Mouse (Mus musculus) frontal cortex, postnatal 14 days (tissue): ENCODE results near the gene Car2.

ENCODE experiments used
- DNase-seq, 2 experiments: peaks; one replicate each; pipeline ENCODE4 v3.0.0; 2022; ENCODE audit warnings: low spot score in 2 of 2

Gene Car2

DNA sequence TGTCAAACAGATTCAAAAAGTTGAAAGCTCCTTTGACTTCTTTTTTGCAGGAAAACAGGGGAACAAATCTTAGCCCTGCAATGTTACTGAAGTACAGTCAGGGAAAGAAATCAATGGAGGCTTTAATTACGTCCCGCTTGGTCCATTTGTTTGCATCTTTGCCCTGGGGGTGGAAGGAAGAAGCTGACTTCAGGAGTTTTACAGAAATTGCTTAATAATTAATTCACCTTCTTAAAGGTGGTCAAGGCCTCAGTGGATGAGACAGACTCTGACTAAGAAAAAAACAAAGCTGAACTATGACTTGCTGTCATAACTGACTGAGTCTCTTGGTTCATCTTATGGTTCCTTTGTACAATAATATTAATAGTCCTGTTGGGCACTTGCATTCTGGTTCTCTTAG is 59.6 kb downstream of the Car2 start:
- DNase-seq = no peak

DNA sequence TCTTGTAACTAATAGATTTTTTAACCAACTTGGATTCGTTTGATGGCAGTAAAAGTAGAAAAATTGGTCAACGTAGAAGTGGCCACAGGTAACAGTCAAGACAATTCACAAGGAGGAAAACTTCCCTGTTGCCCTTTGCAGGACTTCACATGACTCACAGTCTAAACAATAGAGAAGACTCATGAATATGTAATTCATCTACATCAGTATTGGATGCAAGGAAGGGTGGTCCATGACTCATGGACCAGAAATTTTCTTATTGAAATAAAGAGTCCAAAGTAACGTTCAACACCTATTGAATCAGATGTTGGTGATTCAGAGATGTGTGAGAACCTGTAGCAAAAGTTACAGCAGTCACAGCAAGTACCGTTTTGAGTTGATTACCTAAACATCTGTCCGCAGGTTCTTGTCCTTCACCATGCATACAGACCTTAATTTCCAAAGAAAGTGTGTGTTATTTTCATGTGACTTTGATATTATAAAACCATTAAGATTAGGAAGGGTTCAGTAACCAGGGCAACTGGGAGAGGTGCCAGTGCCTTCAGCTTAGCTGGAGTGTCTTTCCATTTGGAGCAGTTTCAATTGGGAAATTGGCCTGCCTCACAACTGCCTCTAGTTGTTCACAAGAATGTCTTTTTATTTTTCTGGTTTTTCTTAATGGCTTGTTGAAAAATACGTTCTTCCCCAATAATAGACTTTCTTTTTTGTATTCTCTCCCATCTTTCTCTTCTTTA is 62.2 kb downstream of the Car2 start:
- peak in 1 of 2 experiments; percentile 7 for DNase-seq

DNA sequence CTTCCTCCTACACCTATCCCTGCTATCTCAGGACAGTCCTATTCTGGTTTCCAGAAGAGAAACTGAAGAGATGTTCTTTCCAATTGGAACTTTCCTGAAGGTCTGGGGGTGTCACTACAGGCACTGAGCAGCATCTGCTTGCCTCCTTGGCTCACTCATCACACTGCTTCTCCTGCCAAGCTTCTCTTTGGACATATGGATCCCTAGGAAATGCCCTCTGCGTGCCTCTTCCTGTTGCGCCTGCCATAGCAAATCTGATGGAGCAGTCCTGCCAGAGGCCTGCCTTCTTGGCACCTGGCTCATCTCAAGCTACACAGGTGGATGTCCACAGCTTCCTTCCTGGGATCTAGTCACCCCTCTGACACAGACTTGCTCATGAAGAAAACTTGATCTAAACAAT is 64.0 kb downstream of the Car2 start:
- no peak for DNase-seq
